Mouse (Mus musculus) kidney, adult 2 months (tissue): Measurements from ENCODE around the gene Nrarp.

Source experiments
- CTCF ChIP-seq: fragments of 200-500 bp; conservative IDR thresholded peaks from 2 replicates; pipeline ENCODE4 v1.5.1; 2011; ENCODE audit warnings: low read depth, mild to moderate bottlenecking, control low read depth, low read length, moderate library complexity, mixed read lengths; ENCODE audit not compliant: insufficient read depth, insufficient read length
- POLR2A ChIP-seq: fragments of 200-500 bp; IDR thresholded peaks from one replicate; pipeline ENCODE4 v1.6.1; 2011; ENCODE audit warnings: low read depth, low read length, control low read depth

DNA sequence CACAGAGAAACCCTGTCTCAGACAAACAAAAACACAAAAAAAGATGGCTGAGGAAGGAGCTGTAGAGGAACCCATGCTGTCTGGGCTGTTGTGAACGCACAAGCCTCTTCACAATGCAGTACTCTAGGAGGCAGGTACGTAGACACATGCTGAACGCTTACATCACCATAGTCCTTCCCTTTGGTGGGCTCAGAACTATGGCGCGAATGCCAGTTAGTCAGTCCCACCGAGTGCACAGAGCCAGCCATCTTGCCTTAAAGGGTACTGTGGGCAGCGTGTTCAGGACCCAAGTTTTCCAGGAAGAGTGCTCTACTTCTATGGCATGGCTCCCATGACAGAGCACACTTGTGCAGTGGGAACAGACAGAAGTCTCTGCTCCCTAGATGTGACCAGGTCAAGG lies 3.9 kb downstream of the Nrarp start:
- TF ChIP-seq CTCF: no peak
- TF ChIP-seq POLR2A: no peak
